Mouse (Mus musculus): ENCODE results near the gene Cfap74.
"Not testable (repeated sequence)": the region's sequence is repeated elsewhere in the genome, so short reads cannot be mapped to it uniquely, and the experiment has no call there.

Cfap74 gene

GRCm38 (mm10) chr4:155408695-155409057, 314 bp upstream of the Cfap74 start:
- DNase-seq (ENCODE audit: low spot score): no peak

- no peak for DNase-seq (ENCODE audit: low spot score)
Observed at GRCm38 (mm10) chr4:155412124-155412523, 3.1 kb downstream of the Cfap74 start.

- DNase-seq (ENCODE audit: low spot score): no peak
Observed at GRCm38 (mm10) chr4:155413641-155414335, 4.8 kb downstream of the Cfap74 start.

GRCm38 (mm10) chr4:155414656-155415235, 5.8 kb downstream of the Cfap74 start:
- DNase-seq (ENCODE audit: low spot score): no peak

GRCm38 (mm10) chr4:155420137-155420536, 11.1 kb downstream of the Cfap74 start:
- no peak for DNase-seq (ENCODE audit: low spot score)

GRCm38 (mm10) chr4:155421412-155422370, 12.7 kb downstream of the Cfap74 start:
- not testable (repeated sequence) for DNase-seq (ENCODE audit: low spot score)

GRCm38 (mm10) chr4:155423988-155424387, 15.0 kb downstream of the Cfap74 start:
- DNase-seq (ENCODE audit: low spot score): no peak

GRCm38 (mm10) chr4:155426272-155426671, 17.3 kb downstream of the Cfap74 start:
- no peak for DNase-seq (ENCODE audit: low spot score)

GRCm38 (mm10) chr4:155428442-155428841, 19.5 kb downstream of the Cfap74 start:
- no peak for DNase-seq (ENCODE audit: low spot score)

- no peak for DNase-seq (ENCODE audit: low spot score)
Observed at GRCm38 (mm10) chr4:155429202-155429601, 20.2 kb downstream of the Cfap74 start.

GRCm38 (mm10) chr4:155432358-155432757, 23.4 kb downstream of the Cfap74 start:
- DNase-seq (ENCODE audit: low spot score): no peak

GRCm38 (mm10) chr4:155433993-155434392, 25.0 kb downstream of the Cfap74 start:
- no peak for DNase-seq (ENCODE audit: low spot score)

GRCm38 (mm10) chr4:155442808-155443207, 33.8 kb downstream of the Cfap74 start:
- no peak for DNase-seq (ENCODE audit: low spot score)

GRCm38 (mm10) chr4:155451597-155451996, 42.6 kb downstream of the Cfap74 start:
- peak; percentile 35 for DNase-seq (ENCODE audit: low spot score)

- no peak for DNase-seq (ENCODE audit: low spot score)
Observed at GRCm38 (mm10) chr4:155458575-155458974, 49.6 kb downstream of the Cfap74 start.

- no peak for DNase-seq (ENCODE audit: low spot score)
Observed at GRCm38 (mm10) chr4:155463050-155463449, 54.1 kb downstream of the Cfap74 start.

- no peak for DNase-seq (ENCODE audit: low spot score)
Observed at GRCm38 (mm10) chr4:155463611-155464010, 54.6 kb downstream of the Cfap74 start.

GRCm38 (mm10) chr4:155464061-155464460, 55.1 kb downstream of the Cfap74 start:
- DNase-seq (ENCODE audit: low spot score): no peak

GRCm38 (mm10) chr4:155465607-155466006, 56.6 kb downstream of the Cfap74 start:
- DNase-seq (ENCODE audit: low spot score): no peak

GRCm38 (mm10) chr4:155466080-155466479, 57.1 kb downstream of the Cfap74 start:
- DNase-seq (ENCODE audit: low spot score): no peak

- DNase-seq (ENCODE audit: low spot score): no peak
Observed at GRCm38 (mm10) chr4:155467237-155468010, 58.4 kb downstream of the Cfap74 start.

- peak; percentile 69 for DNase-seq (ENCODE audit: low spot score)
Observed at GRCm38 (mm10) chr4:155468952-155469351, 60.0 kb downstream of the Cfap74 start, which contains the start of gene Tmem52. Gene Tmem52, plus strand, starts transcription at chr4:155469114.

Measured in retina, embryonic 14.5 days (tissue).